Mouse (Mus musculus): Measurements from ENCODE around the gene Cacna2d4.
A peak's percentile ranks its signal among the peaks of the same experiment; 100 is the strongest.

Gene Cacna2d4

DNA sequence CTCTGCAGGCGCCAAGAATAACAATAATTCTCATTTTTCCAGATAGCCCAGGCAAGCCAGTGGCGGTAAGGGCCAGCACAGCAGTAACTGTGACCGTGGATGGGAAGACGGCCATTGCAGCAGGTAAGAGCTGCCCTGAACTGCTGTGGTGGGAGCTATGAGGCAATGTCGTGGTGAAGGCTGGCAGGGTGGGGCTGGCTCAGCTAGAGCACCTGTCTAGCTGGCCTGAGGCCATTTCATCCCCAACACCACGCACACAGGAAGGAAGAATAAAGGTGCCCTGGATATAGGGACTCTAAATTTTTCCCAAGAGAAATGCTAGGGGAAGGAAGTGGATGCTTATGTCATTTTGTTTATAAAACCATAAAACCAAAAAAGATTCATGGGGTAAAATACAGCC lies 76.1 kb downstream of the Cacna2d4 start:
- DNase-seq (ENCODE audit: low spot score) = no peak

DNA sequence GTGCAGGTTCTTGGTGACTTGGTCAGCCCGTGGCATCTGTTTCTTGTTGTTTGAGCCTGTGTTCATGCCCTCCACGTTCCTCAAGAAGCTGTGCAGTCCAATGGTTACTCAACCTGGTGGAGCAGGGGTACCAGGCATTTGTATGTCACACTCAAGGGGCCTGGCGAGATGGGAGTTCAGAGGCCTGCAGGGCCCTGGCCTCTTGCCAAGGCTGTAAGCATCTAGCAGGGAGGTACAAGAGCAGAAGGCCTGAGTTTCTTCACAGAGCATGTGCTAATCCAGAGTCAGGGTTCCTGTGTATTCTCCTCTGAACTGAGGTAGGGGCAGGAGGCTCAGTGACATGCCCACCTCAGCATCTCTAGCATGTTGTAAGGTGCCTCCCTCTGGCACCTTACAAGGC lies 76.8 kb downstream of the Cacna2d4 start:
- no peak for DNase-seq (ENCODE audit: low spot score)

DNA sequence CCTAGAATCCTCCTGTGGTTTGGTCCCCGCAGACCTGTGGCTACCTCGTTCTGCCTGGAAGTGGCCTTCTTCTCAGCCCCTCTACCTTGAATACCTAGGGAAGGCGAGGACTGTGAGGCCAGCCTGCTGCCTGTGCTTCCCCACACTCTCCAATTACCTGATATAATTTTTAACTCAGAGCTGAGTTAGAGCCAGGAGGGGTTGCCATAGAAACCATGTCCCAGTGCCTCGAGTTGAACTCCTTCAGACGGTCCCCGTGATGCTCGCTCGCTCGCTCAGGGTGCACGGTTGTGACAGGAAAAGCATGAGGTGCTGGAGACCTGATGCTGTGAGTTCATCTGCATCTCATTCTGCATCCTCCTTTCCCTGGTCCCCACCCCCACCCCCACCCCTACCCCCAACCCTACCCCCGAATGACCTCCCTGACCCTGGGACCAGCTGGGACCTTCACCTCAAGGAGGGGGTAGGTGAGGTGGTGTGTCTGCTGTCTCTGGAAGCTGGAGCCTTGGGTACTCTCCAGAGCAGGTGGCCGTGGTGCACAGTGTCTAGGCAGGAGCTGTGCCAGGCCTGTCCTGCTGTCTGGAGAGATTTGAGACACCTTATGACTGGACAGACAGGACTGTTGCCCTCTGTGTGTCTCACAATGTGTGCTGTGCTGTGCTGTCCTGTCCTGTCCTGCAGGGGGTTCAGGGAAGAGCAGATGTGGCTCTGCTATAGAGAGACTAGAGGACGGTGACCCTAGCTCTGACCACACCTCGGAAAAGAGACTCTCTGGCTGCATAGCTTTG lies 77.5 kb downstream of the Cacna2d4 start:
- DNase-seq (ENCODE audit: low spot score) = no peak

DNA sequence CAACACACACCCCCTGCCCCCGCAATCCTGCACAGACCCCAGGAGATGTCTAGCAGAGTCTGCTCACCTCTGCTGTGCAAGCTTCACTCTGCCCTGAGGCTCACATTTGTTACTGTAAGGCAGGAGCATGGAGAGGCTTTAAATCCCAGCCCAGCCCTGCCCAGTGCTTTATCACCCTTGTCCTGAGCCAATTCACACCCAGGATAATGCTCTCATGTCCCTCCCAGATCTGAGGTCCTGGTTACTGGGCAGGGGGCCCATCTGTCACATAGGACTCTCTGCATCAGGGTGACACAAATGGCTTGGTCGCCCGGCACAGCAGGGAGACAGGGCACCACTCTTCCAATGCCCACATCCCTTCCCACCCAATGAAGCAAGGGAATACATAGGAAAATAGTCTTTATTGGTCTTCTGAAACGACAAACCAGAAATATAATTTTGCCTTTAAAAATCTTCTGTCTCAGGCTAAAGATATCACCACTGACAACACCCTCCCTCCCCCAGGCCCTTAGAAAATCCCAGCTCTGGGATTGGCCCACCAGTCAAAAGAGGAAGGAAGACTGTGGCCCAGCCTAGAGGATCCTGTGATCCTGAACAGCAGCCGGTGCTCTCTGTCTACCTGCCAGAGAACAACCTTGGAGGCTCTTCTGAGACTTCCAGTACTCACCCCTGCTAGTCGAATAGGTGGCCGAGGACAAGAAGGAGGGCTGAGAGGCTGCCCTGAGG lies 78.6 kb downstream of the Cacna2d4 start:
- no peak for DNase-seq (ENCODE audit: low spot score)

DNA sequence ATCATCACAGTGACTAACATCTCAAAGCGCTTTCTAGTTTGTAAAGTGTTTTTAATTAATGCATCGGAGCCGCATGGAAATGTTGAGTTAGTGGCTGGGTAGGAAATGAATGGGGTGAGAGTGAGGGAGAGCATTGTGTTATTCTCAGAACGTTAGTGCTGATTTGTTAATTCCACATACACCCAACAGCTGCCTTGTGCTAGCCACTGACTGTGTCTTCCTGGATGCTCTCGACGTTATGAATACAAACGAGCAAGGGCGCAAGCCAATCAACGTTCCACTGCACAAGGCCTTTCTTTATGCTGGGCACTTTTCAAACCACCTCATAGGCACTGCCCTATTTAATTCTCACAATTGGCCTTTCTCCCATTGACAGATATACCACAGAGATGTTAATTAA lies 82.4 kb downstream of the Cacna2d4 start:
- DNase-seq (ENCODE audit: low spot score) = no peak

DNA sequence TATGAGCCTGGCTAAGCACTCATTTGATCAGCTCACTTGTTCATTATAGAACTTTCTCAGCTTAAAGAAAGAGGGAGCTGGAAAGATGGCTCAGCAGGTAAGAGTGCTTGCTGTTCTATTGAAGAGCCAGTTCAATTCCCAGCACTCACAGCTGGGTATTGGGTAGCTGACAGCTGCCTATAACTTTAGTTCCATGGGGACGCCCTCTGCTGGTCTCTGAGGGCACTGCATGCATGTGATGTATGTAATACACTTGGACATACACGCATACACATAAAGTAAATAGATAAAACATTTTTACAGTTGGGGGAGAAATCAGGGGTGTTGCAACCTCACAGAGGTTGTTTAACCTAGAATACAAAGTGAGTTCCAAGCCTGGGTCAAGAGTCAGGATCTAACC lies 83.0 kb downstream of the Cacna2d4 start:
- DNase-seq (ENCODE audit: low spot score) = no peak

DNA sequence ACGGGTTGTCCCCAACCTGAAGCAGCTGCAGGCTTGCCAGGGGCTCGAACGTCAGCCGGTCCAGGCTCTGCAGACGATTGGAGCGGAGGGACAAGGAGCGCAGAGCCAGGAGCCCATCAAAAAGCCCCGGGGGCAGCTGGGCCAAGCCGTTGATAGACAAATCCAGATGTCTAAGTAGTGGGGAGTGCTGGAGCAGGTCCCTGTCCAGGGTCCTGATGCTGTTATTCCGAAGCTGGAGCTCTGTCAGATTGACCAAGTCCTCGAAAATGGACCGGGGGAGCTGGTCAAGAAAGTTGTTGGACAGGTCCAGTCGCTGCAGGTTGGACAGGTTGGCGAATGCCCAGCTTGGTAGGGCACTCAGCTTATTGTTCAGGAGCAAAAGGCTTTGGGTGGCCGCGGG lies 84.2 kb downstream of the Cacna2d4 start:
- peak; percentile 54 for DNase-seq (ENCODE audit: low spot score)

DNA sequence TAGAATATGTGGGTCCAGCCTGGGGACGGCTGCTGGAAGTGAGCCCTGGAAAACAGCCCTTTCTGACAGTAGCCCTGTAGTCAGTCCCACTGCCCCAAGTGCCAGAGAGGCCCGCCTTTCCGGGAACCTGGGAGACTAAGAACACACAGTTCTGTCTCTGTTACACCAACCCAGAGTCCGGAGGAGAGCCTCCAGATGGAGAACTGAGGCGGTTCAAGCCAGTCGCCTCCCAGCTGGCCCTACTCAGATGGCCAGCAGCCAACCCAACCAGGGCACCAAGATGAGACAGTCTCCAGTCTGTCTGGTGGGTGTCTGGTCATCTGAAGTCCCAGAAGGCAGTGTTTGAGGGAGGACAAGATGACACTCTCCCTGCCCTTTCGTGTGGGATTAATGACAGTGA lies 85.4 kb downstream of the Cacna2d4 start:
- no peak for DNase-seq (ENCODE audit: low spot score)

DNA sequence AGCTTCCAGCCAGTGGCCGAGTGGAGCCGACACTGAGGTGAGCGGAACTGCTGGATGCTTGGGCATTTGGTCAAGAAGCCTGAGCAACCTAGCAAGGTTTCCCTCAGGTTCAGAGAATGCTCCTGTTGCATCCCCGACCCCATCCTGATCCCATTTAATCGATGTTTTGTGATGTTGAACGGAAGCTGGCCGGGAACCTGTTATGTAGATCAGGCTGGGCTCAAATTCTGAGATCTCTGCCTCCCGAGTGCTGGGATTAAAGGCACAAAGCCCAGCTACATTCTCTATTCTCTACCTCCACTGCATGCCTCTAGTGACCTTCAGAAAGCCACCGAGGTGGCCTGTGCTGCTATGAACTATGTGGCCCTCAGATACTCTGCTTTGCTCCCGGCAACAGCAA lies 88.5 kb downstream of the Cacna2d4 start:
- no peak for DNase-seq (ENCODE audit: low spot score)

DNA sequence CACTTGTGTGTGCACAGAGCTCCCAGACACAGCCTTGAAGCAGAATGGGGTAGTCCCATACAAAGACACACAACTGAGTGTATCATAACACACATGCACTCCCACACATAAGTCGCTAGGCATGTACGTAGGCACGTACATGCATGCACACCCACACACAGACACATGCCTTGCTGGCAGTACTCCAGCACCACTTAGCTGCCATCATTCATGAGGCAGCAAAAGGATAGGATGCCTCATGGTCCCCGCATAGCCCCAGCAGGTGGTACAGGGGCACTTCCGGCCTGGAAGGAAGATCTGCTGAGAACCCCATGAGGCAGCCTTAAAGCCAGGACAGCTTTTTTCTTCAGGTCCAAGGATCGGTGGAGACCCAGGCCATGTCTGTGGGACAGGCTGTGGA lies 89.7 kb downstream of the Cacna2d4 start:
- DNase-seq (ENCODE audit: low spot score) = no peak

DNA sequence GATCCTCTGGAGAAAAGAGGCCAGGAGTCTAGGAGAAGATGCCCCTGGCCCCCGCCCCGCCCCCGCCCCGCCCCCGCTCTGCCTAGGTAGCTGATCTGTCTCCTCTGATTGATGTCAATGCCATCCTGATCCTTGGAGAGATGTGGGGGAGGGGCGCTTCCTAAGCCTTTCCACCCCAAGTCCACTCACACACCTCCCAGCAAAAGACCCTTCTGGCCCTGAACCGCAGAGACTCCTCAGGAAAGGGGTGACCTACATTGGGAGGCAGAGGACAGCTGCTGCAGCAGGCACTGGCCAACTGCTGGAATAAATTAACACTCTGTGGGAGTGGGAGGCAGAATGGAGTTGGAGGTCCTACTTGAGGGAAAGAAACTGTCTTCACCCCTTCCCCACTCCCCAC lies 90.2 kb downstream of the Cacna2d4 start:
- no peak for DNase-seq (ENCODE audit: low spot score)

DNA sequence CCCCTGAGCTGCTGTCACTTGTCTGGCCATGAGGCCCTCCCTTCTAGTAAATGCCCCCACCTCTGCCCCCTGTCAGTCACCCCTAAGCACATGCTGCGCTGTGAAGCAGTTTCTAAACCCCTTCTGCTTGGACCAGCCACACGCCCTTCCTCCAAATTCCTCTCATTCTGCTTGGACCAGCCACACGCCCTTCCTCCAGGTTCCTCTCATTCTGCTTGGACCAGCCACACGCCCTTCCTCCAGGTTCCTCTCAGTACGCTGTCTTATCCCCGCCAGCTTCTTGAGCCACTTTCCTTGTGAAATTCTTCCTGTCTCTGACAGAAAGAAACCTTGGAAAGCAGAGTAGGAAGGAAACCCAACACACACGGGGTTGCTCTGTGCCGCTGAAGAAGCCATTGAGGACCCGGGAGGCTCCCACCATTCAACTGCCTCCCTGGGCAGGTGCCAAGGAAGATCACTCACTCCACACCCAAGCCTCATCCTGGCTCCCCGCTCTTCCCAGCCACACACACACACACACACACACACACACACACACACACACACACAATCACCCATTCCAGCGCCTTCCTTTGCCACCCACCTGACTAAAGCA lies 92.3 kb downstream of the Cacna2d4 start:
- DNase-seq (ENCODE audit: low spot score) = no peak

DNA sequence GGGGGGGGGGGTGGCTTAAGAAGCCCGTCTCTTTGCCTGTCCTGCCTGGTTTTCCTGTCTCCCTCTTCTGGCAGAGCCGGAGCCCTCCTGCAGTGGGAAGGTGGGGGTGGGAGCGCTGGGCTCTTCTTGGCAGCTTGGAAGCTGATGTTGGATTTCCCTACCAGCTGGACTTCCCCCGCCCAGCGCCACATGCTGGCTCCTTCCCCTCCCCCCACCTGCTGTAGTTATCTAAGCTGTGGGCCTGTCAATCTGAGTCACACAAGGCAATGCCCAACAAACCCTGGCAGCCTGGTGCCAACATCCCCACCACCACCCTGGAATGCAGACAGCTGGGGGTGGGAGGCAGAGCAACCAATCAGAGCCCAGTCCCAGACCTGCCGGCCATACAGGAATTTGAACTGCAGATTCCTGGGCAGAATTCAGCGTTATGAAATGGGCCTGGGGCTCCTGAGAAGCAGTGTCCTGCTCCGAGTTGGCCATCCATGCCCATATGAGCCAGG lies 92.9 kb downstream of the Cacna2d4 start:
- DNase-seq (ENCODE audit: low spot score) = no peak

DNA sequence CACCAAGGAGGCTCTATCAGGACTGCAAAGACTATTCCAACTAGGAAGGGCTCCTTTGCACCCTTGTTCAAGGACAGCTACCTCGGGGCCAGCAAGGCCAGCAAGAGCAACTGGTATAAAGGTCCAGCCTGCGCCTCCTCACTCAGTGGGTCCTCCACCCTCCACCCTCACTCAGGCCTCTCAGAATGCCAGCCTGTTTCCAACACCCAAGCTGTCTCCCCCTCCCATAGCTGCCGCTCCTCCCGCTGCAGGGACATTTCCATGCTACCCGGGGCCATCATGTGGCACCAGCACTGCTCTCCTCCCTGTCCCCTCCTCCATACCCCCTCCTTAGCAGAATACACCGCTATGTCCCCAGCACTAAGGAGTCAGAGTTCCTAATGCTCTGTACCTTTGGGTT lies 93.6 kb downstream of the Cacna2d4 start:
- DNase-seq (ENCODE audit: low spot score) = no peak

DNA sequence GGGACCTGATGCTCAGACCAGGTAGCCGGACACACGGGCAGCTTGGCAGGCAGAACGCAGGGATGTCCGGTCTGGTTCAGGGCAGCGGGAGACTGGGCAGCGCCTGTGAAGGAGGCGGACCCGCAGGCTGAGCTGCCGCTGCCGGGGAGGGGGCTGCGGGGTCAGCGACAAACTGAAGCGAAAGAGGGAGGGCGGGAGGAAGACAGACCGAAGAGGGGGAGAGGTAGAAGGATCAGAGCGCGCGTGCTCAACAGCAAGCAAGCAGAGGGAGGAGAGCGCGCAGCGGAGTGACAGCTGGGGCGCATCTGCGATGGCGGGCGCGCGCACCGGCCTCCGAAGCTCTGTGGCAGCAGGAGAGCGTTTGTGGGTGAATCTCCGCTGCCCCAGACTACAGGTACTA lies 94.2 kb downstream of the Cacna2d4 start, which contains the start of gene Lrtm2:
Gene Lrtm2 (minus strand): TSS at position 261 of the 400 bp plus-strand sequence.
- DNase-seq (ENCODE audit: low spot score) = no peak

DNA sequence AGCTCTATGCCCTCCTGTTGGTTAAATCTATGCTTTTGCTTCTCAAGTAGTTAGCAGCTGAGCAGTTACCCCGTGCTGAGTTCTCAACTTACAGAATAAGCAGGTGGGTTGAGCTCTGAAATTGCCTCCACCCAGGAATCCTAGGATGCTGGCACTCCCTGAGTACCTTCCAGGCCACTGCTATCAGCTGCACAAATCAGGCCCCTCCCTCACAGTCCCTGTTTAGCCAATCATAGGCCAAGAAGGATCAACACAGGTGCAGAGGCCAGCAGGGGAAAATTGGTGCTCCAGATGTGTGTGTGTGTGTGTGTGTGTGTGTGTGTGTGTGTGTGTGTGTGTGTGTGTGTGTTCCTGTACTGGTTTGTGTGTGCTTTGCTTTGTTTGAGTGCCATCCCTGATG lies 95.8 kb downstream of the Cacna2d4 start:
- no peak for DNase-seq (ENCODE audit: low spot score)

DNA sequence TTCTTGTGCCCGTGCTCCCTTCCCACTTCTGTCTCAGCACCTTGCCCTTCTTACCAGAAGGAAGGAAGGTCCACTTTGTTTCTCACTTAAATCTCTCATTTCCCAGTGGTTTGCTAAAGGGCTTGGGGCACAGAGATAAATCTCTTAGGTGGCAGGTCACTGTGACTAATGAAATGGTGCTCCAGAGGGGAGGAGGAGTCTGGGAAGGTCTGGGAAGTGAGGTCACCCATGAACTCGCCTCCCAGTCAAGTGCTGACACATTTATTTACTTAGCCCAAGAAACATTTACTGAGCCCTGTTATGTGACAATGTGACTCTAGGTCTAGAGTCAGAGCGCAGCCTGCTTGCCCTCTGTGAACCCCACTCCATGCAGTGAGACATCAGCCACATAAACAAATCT lies 96.9 kb downstream of the Cacna2d4 start:
- peak; percentile 77 for DNase-seq (ENCODE audit: low spot score)

DNA sequence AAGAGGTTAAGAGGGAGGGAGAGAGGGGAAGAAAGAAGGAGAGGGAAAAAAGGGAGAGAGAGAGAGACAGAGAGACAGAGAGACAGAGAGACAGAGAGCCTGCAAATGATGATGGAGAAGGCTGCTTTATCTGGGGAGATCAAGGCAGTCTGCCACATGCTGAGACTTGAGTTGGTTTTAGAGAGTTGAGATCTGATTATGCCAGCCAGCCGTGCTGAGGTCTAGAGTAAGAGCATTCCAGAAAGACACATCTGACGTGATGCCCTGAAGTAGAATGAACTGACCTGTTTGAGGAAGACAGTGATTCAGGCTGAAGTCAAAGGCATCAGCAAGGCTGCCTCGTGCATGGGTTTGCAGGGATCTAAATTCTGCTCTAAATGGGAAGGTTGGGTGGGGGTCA lies 97.5 kb downstream of the Cacna2d4 start:
- no peak for DNase-seq (ENCODE audit: low spot score)

DNA sequence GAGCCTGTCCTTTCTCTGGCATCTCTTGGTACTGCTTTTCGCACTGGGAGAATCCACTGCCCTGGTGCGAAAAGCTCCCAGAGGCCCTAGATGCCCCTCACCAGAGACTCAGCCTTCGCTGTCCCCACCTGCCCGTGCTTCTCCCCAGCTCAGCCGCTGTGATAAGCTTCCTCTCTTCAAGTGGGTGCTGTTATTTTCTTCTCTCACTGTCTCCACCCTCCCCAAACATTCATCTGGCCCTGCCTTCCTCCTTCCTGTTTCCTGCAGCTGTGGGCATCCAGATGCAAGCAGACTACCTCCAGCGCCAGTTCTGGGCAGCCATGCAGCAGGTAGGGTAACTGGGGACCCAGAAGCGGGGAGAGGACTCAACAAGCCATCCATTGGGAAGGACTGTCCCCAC lies 99.8 kb downstream of the Cacna2d4 start:
- DNase-seq (ENCODE audit: low spot score) = no peak

DNA sequence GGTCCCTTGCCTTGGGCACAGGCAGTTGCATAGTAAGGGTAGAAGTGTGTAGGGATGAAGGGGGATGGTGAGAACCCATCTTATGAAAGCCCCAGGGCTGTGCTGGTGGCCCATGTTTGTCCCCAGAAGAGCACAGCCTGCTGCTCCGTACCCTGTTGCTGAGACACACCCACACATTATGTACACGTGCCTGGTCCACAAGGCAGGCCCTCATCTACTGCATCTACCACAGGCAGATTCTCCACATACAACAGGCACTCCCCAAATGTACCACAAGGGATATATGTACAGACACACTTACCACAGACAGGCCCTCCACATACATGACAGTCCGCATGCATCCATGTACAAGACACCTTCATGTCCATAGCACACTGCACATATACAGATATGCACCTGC lies 101.0 kb downstream of the Cacna2d4 start:
- no peak for DNase-seq (ENCODE audit: low spot score)

DNA sequence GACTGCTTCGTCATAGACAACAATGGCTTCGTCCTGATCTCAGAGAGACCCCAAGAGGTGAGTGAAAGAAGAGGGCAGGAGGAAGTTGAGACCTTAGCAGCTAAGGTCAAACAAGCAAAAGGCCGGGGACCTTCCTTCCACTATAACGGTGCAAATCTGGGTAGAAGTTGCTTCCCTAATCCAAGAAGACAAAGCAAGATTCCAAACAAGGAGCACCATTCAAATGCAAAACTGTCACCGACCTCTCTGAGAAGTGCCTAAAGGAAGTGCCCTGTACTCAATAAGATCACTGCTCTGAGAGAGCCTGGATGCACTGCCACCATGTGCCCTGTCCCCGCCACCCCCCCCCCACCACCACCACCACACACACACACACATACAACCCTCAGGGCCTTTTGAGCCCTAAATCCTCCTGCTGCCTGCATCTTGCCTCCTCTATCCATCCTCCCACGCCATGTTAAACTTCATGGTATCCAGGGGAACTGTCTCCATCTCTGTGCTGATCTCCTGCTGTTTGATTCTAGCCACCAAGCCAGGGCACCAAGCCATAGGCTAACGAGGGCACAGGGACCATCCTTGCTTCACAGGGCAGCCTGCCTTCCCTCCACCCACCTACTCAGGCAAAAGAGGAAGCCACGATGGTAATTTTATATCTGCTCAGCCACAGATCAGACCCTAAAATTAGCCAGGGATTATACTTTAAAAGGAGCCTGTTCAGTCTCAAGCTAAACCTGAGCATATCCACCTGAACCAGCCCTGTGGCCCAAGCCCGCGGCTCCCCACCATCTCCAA lies 102.0 kb downstream of the Cacna2d4 start:
- no peak for DNase-seq (ENCODE audit: low spot score)

DNA sequence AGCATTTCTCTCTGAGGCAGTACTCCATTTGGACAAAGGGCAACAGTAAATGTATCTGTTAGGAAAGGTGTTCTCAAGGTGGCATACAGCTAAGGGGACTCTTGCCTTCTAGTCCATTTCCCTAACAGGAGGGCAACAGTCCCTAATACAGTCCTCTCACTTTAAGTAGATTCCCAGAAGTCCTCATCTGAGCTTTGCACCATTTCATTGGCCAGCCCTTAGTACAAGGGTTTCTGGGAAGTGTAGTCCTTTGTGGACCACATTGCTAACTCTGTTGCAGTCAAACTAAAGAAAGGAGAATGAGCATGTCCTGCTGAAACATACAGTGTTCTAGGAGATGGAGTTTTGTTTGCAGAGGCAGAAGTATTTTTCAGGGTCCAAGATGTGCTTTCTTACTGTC lies 105.1 kb downstream of the Cacna2d4 start:
- DNase-seq (ENCODE audit: low spot score) = peak; percentile 65
